In genomic region chr10:45470079-45470739, GRCm38 (mm10) we compare ENCODE assay signal across 10 mouse cellular contexts. TPM values are rescaled to one million over a fixed set of nuclear protein-coding genes. Genes with fewer than 3 reads are reported as not detected.
DNase-seq lines count a peak whose midpoint lies in the region; ATAC-seq and TF ChIP-seq lines count a peak whose summit lies in the region.
"Had no signal": no experiment of that assay in that cellular context is flagged by ENCODE, and none has a peak within 500 bp of the region (broad histone marks: within the 10 kb centered on the region; RNA-seq: fewer than 3 reads in every experiment).

No protein-coding gene starts in this region.

- no peak for TF ChIP-seq EP300 in stomach, postnatal 0 days (optimal IDR thresholded peaks at IDR 0.05)

- peak overlapping the region; percentile 63; the same call in 1 of the 2 replicates for H3K27ac ChIP-seq in neural tube, embryonic 11.5 days (ENCODE audit: low read depth, low read length)
- peak overlapping the region; percentile 80 for H3K27ac ChIP-seq in forebrain, embryonic 11.5 days (ENCODE audit: low read depth, low read length)
- peak overlapping the region; percentile 64; the same call in 1 of the 2 replicates for H3K27ac ChIP-seq in liver, embryonic 12.5 days
- no peak overlapping the region for H3K27ac ChIP-seq in stomach, postnatal 0 days (replicated peaks)

- H3K4me3 ChIP-seq in neural tube, embryonic 11.5 days (ENCODE audit: low read depth, low read length): peak overlapping the region; percentile 55
- peak overlapping the region; percentile 57 for H3K4me3 ChIP-seq in forebrain, embryonic 11.5 days (ENCODE audit: low read depth, low read length)
- peak overlapping the region; percentile 62 for H3K4me3 ChIP-seq in liver, embryonic 12.5 days
- H3K4me3 ChIP-seq in stomach, postnatal 0 days (ENCODE audit: low read depth, low read length): peak overlapping the region; percentile 27

- WGBS in neural tube, embryonic 11.5 days: 2% methylated on average over 13 of the region's 13 CpGs
- 2% methylated on average over 13 of the region's 13 CpGs for WGBS in forebrain, embryonic 11.5 days
- WGBS in liver, embryonic 12.5 days (ENCODE audit: insufficient replicate concordance): 3% methylated on average over 13 of the region's 13 CpGs
- 3% methylated on average over 13 of the region's 13 CpGs for WGBS in stomach, postnatal 0 days

- DNase-seq in neural tube, embryonic 11.5 days (ENCODE audit: low spot score): peak; percentile 52
- DNase-seq in neural tube, embryonic 10.5 days (ENCODE audit: extremely low spot score, low spot score): no peak
- DNase-seq in forebrain, embryonic 11.5 days (ENCODE audit: low spot score): no peak
- no peak for DNase-seq in stomach, postnatal 0 days (ENCODE audit: low spot score)
- no peak for DNase-seq in kidney, postnatal 36 days
- DNase-seq in gastrocnemius, adult 8-10 months (ENCODE audit: low spot score in 2 of 2): no peak
- DNase-seq: adrenal gland, postnatal 14 days; gastrocnemius, postnatal 36 days had no signal

- H3K4me2 ChIP-seq in neural tube, embryonic 11.5 days (ENCODE audit: low read depth): peak overlapping the region; percentile 65
- H3K4me2 ChIP-seq in forebrain, embryonic 11.5 days (ENCODE audit: low read depth, low read length, severe bottlenecking): peak overlapping the region; percentile 50
- H3K4me2 ChIP-seq in liver, embryonic 12.5 days: peak overlapping the region; percentile 86
- peak overlapping the region; percentile 50 for H3K4me2 ChIP-seq in stomach, postnatal 0 days (replicated peaks; ENCODE audit: low read depth)

- H3K27me3 ChIP-seq in neural tube, embryonic 11.5 days (ENCODE audit: control insufficient read depth, insufficient read depth, low read length): no peaks in the 10 kb centered on the region
- no peaks in the 10 kb centered on the region for H3K27me3 ChIP-seq in forebrain, embryonic 11.5 days (ENCODE audit: control insufficient read depth, insufficient read depth, low read length)
- no peaks in the 10 kb centered on the region for H3K27me3 ChIP-seq in liver, embryonic 12.5 days (replicated peaks)
- peaks cover 15% of the 10 kb centered on the region for H3K27me3 ChIP-seq in stomach, postnatal 0 days (ENCODE audit: control insufficient read depth, insufficient read depth, low read length)

- no peak for TF ChIP-seq CTCF in stomach, postnatal 0 days (IDR thresholded peaks at IDR 0.05; ENCODE audit: low read depth)

- H3K9ac ChIP-seq in neural tube, embryonic 11.5 days (ENCODE audit: low read length): peak overlapping the region; percentile 46
- peak overlapping the region; percentile 80 for H3K9ac ChIP-seq in forebrain, embryonic 11.5 days (ENCODE audit: low read length)
- H3K9ac ChIP-seq in liver, embryonic 12.5 days: peak overlapping the region; percentile 67
- H3K9ac ChIP-seq in stomach, postnatal 0 days (ENCODE audit: low read length): no peak overlapping the region

- peaks cover 15% of the 10 kb centered on the region for H3K4me1 ChIP-seq in neural tube, embryonic 11.5 days (ENCODE audit: control insufficient read depth, insufficient read depth, low read length)
- H3K4me1 ChIP-seq in forebrain, embryonic 11.5 days (replicated peaks; ENCODE audit: control insufficient read depth, insufficient read depth, low read length): peaks cover 15% of the 10 kb centered on the region; the same call in 1 of the 2 replicates
- peaks cover 48% of the 10 kb centered on the region for H3K4me1 ChIP-seq in liver, embryonic 12.5 days
- H3K4me1 ChIP-seq in stomach, postnatal 0 days (replicated peaks; ENCODE audit: control insufficient read depth, insufficient read depth): no peaks in the 10 kb centered on the region

- no peaks in the 10 kb centered on the region for H3K9me3 ChIP-seq in neural tube, embryonic 11.5 days (ENCODE audit: control insufficient read depth, low read length)
- H3K9me3 ChIP-seq in forebrain, embryonic 11.5 days (ENCODE audit: control insufficient read depth, low read length): no peaks in the 10 kb centered on the region
- no peaks in the 10 kb centered on the region for H3K9me3 ChIP-seq in liver, embryonic 12.5 days (replicated peaks)
- no peaks in the 10 kb centered on the region for H3K9me3 ChIP-seq in stomach, postnatal 0 days (ENCODE audit: control insufficient read depth, low read length)

- peak; percentile 76 for ATAC-seq in neural tube, embryonic 11.5 days (ENCODE audit: insufficient read depth, low FRiP score, low TSS enrichment)
- peak; percentile 57 for ATAC-seq in forebrain, embryonic 11.5 days (replicated peaks; ENCODE audit: low FRiP score)
- ATAC-seq in liver, embryonic 12.5 days: peak; percentile 34; the same call in 1 of the 2 replicates
- no peak for ATAC-seq in stomach, postnatal 0 days (ENCODE audit: low FRiP score, low TSS enrichment)
- ATAC-seq in megakaryocyte-erythroid progenitor cell, adult 5-6 weeks (replicated peaks; ENCODE audit: low FRiP score, low TSS enrichment, poor library complexity, severe bottlenecking): no peak

- no peaks in the 10 kb centered on the region for H3K36me3 ChIP-seq in neural tube, embryonic 11.5 days (ENCODE audit: control insufficient read depth, insufficient read depth, low read length)
- H3K36me3 ChIP-seq in forebrain, embryonic 11.5 days (ENCODE audit: control insufficient read depth, insufficient read depth, low read length): no peaks in the 10 kb centered on the region
- no peaks in the 10 kb centered on the region for H3K36me3 ChIP-seq in liver, embryonic 12.5 days
- H3K36me3 ChIP-seq in stomach, postnatal 0 days (ENCODE audit: control insufficient read depth, insufficient read depth, low read length): no peaks in the 10 kb centered on the region

RNA-seq across cellular contexts. Expression of gene Lin28b, which starts 16.0 kb away (rescaled TPM):
- 14.7 and 15.5 TPM in 2 replicates for polyA plus RNA-seq in neural tube, embryonic 11.5 days (2014; fragmentation: Nextera tagmentation; extraction: Ambion mirVana)
- 23.3 and 27.6 TPM in 2 replicates for polyA plus RNA-seq in forebrain, embryonic 11.5 days (2014; fragmentation: Nextera tagmentation; extraction: Ambion mirVana)
- 19.4 and 19.8 TPM in 2 replicates for polyA plus RNA-seq in liver, embryonic 12.5 days (2016; fragmentation: Nextera tagmentation; extraction: Ambion mirVana)
- polyA plus RNA-seq in stomach, postnatal 0 days (2015; fragmentation: Nextera tagmentation; extraction: Ambion mirVana): 0.07 and 0.08 TPM in 2 replicates
- 0.27 TPM in 1 of 2 replicates, not detected in the other for total RNA-seq in megakaryocyte-erythroid progenitor cell, adult 5-6 weeks (2014; fragmentation: Nextera tagmentation)
- total RNA-seq in megakaryocyte-erythroid progenitor cell, adult 5-6 weeks (2017): not detected in 2 replicates
- not detected for total RNA-seq in gastrocnemius, adult 8-10 months (2022)
- total RNA-seq: adrenal gland, postnatal 14 days; gastrocnemius, postnatal 36 days had no signal

Comparison
In these comparisons a context has a peak if more than half of its experiments do, and no peak if none do; other contexts are left out.
1. ATAC-seq: peak in neural tube, embryonic 11.5 days (single experiment), forebrain, embryonic 11.5 days (single experiment) and liver, embryonic 12.5 days (single experiment); none in stomach, postnatal 0 days (single experiment) and megakaryocyte-erythroid progenitor cell, adult 5-6 weeks (single experiment).
2. RNA of gene Lin28b, which starts 16.0 kb away (polyA plus RNA-seq): 23.3 to 27.6 TPM in forebrain, embryonic 11.5 days, 19.4 to 19.8 TPM in liver, embryonic 12.5 days and 14.7 to 15.5 TPM in neural tube, embryonic 11.5 days; 0.07 to 0.08 TPM in stomach, postnatal 0 days; every median in the first group is over 10 times any median in the second.
3. Peak in every context shown above with its lines, with median percentiles within 50 percentile points of each other: H3K4me2 ChIP-seq and H3K4me3 ChIP-seq.